Mouse (Mus musculus): ENCODE results near the gene Eno2.
A peak's percentile ranks its signal among the peaks of the same experiment; 100 is the strongest.

The Eno2 gene

GRCm38 (mm10) chr6:124739231-124739796, 30.2 kb downstream of the Eno2 start:
- no peak for DNase-seq (ENCODE audit: low spot score)

- peak; percentile 89 for DNase-seq (ENCODE audit: low spot score)
These were observed 30.9 kb downstream of the Eno2 start, which contains the start of gene Ptpn6 for GRCm38 (mm10) chr6:124738511-124739023. Gene Ptpn6 (minus strand): TSS chr6:124738714.

GRCm38 (mm10) chr6:124737040-124737439, 32.4 kb downstream of the Eno2 start:
- no peak for DNase-seq (ENCODE audit: low spot score)

GRCm38 (mm10) chr6:124734417-124734816, 35.1 kb downstream of the Eno2 start:
- no peak for DNase-seq (ENCODE audit: low spot score)

GRCm38 (mm10) chr6:124732476-124733370, 36.8 kb downstream of the Eno2 start:
- no peak for DNase-seq (ENCODE audit: low spot score)

GRCm38 (mm10) chr6:124731038-124731437, 38.4 kb downstream of the Eno2 start:
- no peak for DNase-seq (ENCODE audit: low spot score)

- no peak for DNase-seq (ENCODE audit: low spot score)
These were observed 39.4 kb downstream of the Eno2 start for GRCm38 (mm10) chr6:124729850-124730705.

GRCm38 (mm10) chr6:124728621-124729020, 40.9 kb downstream of the Eno2 start:
- no peak for DNase-seq (ENCODE audit: low spot score)

- no peak for DNase-seq (ENCODE audit: low spot score)
These were observed 45.0 kb downstream of the Eno2 start for GRCm38 (mm10) chr6:124724472-124724871.

- DNase-seq (ENCODE audit: low spot score), result no peak
These were observed 45.9 kb downstream of the Eno2 start for GRCm38 (mm10) chr6:124723541-124723940.

- DNase-seq (ENCODE audit: low spot score), result no peak
These were observed 46.5 kb downstream of the Eno2 start for GRCm38 (mm10) chr6:124722876-124723473.

GRCm38 (mm10) chr6:124720904-124721303, 48.6 kb downstream of the Eno2 start:
- no peak for DNase-seq (ENCODE audit: low spot score)

GRCm38 (mm10) chr6:124719354-124719978, 50.0 kb downstream of the Eno2 start:
- DNase-seq (ENCODE audit: low spot score), result no peak

- DNase-seq (ENCODE audit: low spot score), result peak; percentile 86
These were observed 50.8 kb downstream of the Eno2 start for GRCm38 (mm10) chr6:124718703-124719102.

- DNase-seq (ENCODE audit: low spot score), result no peak
These were observed 51.5 kb downstream of the Eno2 start for GRCm38 (mm10) chr6:124717968-124718367.

- peak; percentile 77 for DNase-seq (ENCODE audit: low spot score)
These were observed 52.5 kb downstream of the Eno2 start for GRCm38 (mm10) chr6:124716864-124717490.

- no peak for DNase-seq (ENCODE audit: low spot score)
These were observed 56.6 kb downstream of the Eno2 start for GRCm38 (mm10) chr6:124712918-124713317.

GRCm38 (mm10) chr6:124711824-124712782, 57.4 kb downstream of the Eno2 start, which contains the start of the genes Emg1 and Phb2:
Gene Emg1 (minus strand): TSS chr6:124712178.
Gene Phb2 (plus strand): TSS chr6:124712336.
- DNase-seq (ENCODE audit: low spot score), result peak; percentile 98

All from yolk sac, embryonic 10.5 days (tissue).